Mouse (Mus musculus) stomach, embryonic 14.5 days (tissue): ENCODE measurements around the gene Pon3. TPM values are rescaled to one million over a fixed set of nuclear protein-coding genes. Genes with fewer than 3 reads are reported as not detected.

Experiments used
- ATAC-seq: fragments of 200-750 bp; cut with Nextera tagmentation; 2 replicates; pipeline ENCODE4 v1.8.0; 2017; ENCODE audit warnings: low read depth, moderate TSS enrichment; ENCODE audit not compliant: insufficient number of reproducible peaks, insufficient read depth, low FRiP score
- H3K27ac ChIP-seq: fragments of 300-500 bp; sonication (generic); 2 replicates; pipeline ENCODE4 v1.5.1; 2014; ENCODE audit warnings: mild to moderate bottlenecking, low read length, moderate library complexity, mixed read lengths
- H3K27me3 ChIP-seq: fragments of 300-500 bp; sonication (generic); 2 replicates; pipeline ENCODE4 v1.6.1; 2014; ENCODE audit warnings: low read length, control low read depth, mixed read lengths; ENCODE audit not compliant: control insufficient read depth, insufficient read depth
- H3K36me3 ChIP-seq: fragments of 300-500 bp; sonication (generic); 2 replicates; pipeline ENCODE4 v1.6.1; 2014; ENCODE audit warnings: mild to moderate bottlenecking, control low read depth, low read length, moderate library complexity, mixed read lengths; ENCODE audit not compliant: control insufficient read depth, insufficient read depth
- H3K4me1 ChIP-seq: fragments of 300-500 bp; sonication (generic); 2 replicates; pipeline ENCODE4 v1.6.1; 2014; ENCODE audit warnings: low read length, control low read depth, mixed read lengths; ENCODE audit not compliant: control insufficient read depth, insufficient read depth
- H3K4me2 ChIP-seq: fragments of 300-500 bp; sonication (generic); replicated peaks from 2 replicates; pipeline ENCODE4 v1.6.1; 2014; ENCODE audit warnings: low read depth, low read length, control low read depth
- H3K4me3 ChIP-seq: fragments of 300-500 bp; sonication (generic); 2 replicates; pipeline ENCODE4 v1.5.1; 2014; ENCODE audit warnings: low read depth, low read length, control low read depth
- H3K9ac ChIP-seq: fragments of 300-500 bp; sonication (generic); replicated peaks from 2 replicates; pipeline ENCODE4 v1.6.1; 2014; ENCODE audit warnings: low read depth, mild to moderate bottlenecking, control low read depth, low read length, moderate library complexity, mixed read lengths
- H3K9me3 ChIP-seq: fragments of 300-500 bp; sonication (generic); 2 replicates; pipeline ENCODE4 v1.6.1; 2016; ENCODE audit warnings: low read depth, low read length, control low read depth; ENCODE audit not compliant: control insufficient read depth
- WGBS: fragments of 180-500 bp; shearing (Covaris S2); extraction: QIAGEN DNeasy Blood & Tissue Kit; methylation state at CpG from one replicate; pipeline ENCODE4 v1.1.7; 2014; 5-methylcytosine and 5-hydroxymethylcytosine counted together
- polyA plus RNA-seq: library from polyadenylated mRNA; unstranded; fragments of >200 nt; fragmentation: Nextera tagmentation; extraction: Ambion mirVana; gene quantifications from 2 replicates; pipeline ENCODE4 v1.2.1, GENCODE M21; 2014

Pon3 gene
- polyA plus RNA-seq, 1 experiment from 2014 or later, result 20.1 TPM

DNA sequence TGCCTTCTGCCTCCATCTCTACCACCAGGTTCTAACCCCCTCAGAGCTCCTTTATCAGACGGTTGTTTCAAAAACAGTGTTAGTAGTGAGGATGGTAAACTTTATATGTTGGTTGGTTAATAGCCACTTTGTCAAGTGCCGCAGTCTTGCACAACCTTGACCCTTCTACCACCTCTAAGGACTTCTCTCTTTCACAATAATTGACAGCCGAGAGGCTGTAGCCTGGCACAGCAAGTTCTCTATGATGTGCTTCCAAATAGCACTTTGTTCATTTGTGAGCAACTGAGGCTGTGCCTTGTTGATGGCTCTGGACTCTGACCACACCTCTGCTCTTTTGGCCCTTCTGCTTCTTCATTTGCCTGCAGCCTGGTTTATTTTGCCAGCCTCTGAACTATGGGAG lies 56.2 kb downstream of the Pon3 start:
- no peak overlapping the region for H3K27ac ChIP-seq
- H3K9ac ChIP-seq, result no peak overlapping the region
- WGBS, result 77% methylated on average over 3 of the region's 3 CpGs
- no peaks in the 10 kb centered on the region for H3K9me3 ChIP-seq
- no peaks in the 10 kb centered on the region for H3K27me3 ChIP-seq
- H3K4me3 ChIP-seq, result no peak overlapping the region
- H3K4me1 ChIP-seq, result no peaks in the 10 kb centered on the region
- H3K4me2 ChIP-seq, result no peak overlapping the region
- ATAC-seq, result no peak
- no peaks in the 10 kb centered on the region for H3K36me3 ChIP-seq

DNA sequence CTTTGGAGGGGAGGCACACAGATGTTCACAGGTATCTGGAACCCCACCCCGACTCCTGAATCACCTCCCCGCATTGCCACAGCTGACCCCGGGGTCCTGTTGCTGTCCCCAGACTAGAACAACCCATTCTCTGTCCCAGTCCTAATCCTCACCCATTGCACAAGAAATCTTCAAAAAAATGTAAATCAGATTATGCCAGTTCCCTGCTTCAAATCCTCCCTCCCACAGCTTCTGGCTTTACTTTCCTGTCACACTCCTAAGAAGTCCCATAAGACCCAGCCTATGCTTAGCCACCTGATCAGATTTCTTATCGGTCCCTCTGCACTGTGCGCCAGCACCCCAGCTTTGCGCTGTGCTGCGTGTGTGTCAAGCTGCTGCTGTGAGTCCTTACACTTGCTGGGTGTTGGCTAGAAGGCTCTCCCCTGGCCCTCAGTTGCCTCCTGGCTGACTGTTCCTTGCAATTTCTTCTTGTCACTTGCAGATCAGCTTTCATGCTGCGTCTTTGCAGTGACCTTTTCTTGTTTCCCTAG lies 56.6 kb downstream of the Pon3 start:
- no peak for ATAC-seq
- Histone ChIP-seq H3K27ac (no peak overlapping the region), H3K27me3 (no peaks in the 10 kb centered on the region), H3K4me2 (no peak overlapping the region), H3K4me3 (no peak overlapping the region), H3K4me1 (no peaks in the 10 kb centered on the region), H3K9me3 (no peaks in the 10 kb centered on the region), H3K36me3 (no peaks in the 10 kb centered on the region), H3K9ac (no peak overlapping the region)
- 83% methylated on average over 8 of the region's 8 CpGs for WGBS

DNA sequence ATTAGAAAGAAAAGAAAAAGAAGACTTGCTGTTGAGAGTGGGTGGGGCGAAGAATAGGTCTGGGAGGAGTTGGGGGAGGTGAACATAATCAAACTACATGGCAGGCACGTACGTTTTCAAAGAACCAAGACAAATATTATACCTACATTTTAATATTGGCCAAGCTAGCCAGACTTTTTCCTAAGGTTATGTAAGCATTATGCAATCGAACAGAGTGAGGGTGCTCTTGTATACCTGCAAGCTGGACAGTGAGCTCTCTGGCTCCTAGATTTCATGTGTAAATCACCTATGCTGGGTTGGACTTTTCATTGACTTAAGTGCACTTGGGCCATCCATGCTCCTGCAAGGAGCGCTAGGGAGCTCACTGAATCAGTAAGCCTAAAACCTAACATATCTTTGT lies 57.5 kb downstream of the Pon3 start:
- Histone ChIP-seq H3K4me2 (no peak overlapping the region), H3K27me3 (no peaks in the 10 kb centered on the region), H3K9me3 (no peaks in the 10 kb centered on the region), H3K9ac (no peak overlapping the region), H3K4me1 (no peaks in the 10 kb centered on the region), H3K27ac (no peak overlapping the region), H3K4me3 (no peak overlapping the region), H3K36me3 (no peaks in the 10 kb centered on the region)
- no peak for ATAC-seq
- 92% methylated on average over 5 of the region's 5 CpGs for WGBS

DNA sequence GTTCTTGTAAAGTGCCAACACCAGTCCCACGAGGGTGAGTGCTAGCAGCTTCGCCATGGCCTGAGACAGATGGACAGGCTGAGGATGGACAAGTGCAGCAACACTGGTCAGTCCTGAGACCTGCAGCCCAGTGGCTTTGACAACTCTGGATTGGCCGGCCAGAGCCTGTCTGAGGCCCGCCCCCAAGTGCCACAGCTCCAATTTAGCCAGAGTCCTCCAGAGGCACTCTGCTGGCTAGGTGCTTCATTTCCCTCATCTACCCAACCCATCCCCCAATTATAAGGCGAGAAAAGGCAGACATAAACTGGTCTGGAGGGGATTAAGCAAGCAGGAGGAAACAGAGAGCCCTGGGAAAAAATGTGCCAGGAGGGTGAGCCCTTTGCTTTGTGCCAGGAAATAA lies 62.4 kb downstream of the Pon3 start, which contains the start of gene Pon1:
Pon1 (minus strand) TSS at position 254 of the 400 bp plus-strand sequence.
- Histone ChIP-seq H3K4me1 (no peaks in the 10 kb centered on the region), H3K9ac (no peak within 1 kb of the TSS), H3K4me3 (no peak within 1 kb of the TSS), H3K36me3 (no peaks in the 10 kb centered on the region), H3K27ac (no peak within 1 kb of the TSS), H3K9me3 (no peaks in the 10 kb centered on the region), H3K27me3 (no peaks in the 10 kb centered on the region), H3K4me2 (no peak within 1 kb of the TSS)
- WGBS, result 47% methylated on average over 5 of the region's 5 CpGs
- no peak for ATAC-seq

DNA sequence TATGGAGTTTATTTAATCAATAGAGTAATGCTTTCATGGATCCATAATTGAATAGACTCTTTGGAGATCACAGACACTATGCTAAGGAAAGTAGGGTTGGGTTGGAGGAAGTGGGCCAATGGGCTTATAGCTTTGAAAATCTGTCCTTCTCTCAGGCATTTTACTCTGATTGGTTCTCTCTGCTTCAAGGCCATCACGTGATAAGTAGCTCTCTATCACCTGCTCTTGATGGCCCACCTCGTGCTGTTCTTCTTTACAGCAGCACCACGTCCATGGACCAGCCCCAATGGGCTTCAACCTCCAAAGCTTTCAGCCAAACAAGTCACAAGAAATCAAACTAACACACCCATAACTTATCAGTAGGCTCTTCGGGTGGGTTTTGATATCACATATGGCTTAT lies 65.3 kb downstream of the Pon3 start:
- Histone ChIP-seq H3K9me3 (no peaks in the 10 kb centered on the region), H3K9ac (no peak overlapping the region), H3K36me3 (no peaks in the 10 kb centered on the region), H3K27me3 (no peaks in the 10 kb centered on the region), H3K4me3 (no peak overlapping the region), H3K4me2 (no peak overlapping the region), H3K4me1 (no peaks in the 10 kb centered on the region), H3K27ac (no peak overlapping the region)
- ATAC-seq, result no peak
- WGBS, result 75% methylated on average over 4 of the region's 4 CpGs

DNA sequence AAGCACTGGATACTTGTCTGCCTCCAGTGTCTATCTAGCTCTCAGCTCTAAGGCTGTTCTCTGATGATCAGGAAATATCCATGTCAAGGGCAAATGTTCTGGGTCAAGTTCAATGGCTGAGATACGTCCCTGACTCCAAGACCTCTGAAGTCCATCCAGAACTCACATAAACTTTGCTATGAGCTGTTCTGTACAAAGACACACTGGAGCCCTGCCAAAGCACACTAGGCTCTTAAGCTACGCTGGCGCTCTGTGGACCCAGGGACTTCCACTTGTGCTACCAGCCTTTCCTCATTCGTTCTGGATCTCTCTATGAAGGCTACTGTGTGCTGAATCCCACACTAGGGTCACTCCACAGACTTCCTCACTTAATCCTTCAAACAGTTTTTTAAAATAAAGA lies 66.6 kb downstream of the Pon3 start:
- H3K27ac ChIP-seq, result no peak overlapping the region
- H3K9me3 ChIP-seq, result no peaks in the 10 kb centered on the region
- no peak overlapping the region for H3K9ac ChIP-seq
- no peaks in the 10 kb centered on the region for H3K36me3 ChIP-seq
- no peaks in the 10 kb centered on the region for H3K27me3 ChIP-seq
- no peak for ATAC-seq
- WGBS, result 57% methylated on average over 4 of the region's 4 CpGs
- H3K4me3 ChIP-seq, result no peak overlapping the region
- H3K4me1 ChIP-seq, result no peaks in the 10 kb centered on the region
- H3K4me2 ChIP-seq, result no peak overlapping the region

DNA sequence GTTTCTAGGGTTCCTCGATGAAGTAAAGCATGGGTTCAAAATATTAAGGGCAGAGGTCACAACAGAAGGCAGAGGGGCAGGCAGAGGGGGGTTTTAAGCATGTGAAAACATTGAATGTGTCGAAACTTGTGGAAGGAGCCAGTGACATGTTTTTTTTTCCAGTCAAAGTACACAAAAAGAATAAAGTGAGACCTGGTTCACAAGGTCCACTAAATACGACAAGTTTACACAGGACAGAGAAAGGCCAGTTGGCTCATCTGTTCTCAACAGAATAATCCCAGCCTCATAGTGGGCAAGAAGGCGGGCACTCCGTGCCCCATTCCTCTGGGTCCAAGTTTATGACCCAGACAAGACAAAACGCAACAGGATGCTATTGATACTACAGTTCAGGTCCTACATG lies 67.1 kb downstream of the Pon3 start:
- WGBS, result 58% methylated on average over 6 of the region's 6 CpGs
- Histone ChIP-seq H3K9me3 (no peaks in the 10 kb centered on the region), H3K4me2 (no peak overlapping the region), H3K36me3 (no peaks in the 10 kb centered on the region), H3K4me3 (no peak overlapping the region), H3K4me1 (no peaks in the 10 kb centered on the region), H3K9ac (no peak overlapping the region), H3K27me3 (no peaks in the 10 kb centered on the region), H3K27ac (no peak overlapping the region)
- no peak for ATAC-seq

DNA sequence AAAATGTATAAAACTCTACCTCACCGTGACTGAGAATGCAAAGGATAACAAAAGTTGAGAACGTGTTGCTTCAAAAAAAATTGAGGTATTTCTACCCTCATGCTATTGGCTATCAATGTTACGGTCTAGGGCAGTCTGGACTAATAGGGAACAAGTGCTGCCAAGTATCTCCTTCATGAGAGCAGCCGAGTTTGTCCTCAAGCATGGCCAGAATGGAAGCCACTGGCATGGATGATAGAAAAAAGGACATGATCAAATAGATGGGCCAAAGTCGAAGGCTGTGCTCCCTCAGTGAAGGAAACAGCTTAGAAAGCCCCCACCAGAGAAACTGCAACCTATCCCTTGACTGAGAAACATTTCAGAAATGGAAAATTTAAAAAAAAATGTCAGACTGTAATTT lies 68.0 kb downstream of the Pon3 start:
- H3K4me3 ChIP-seq, result no peak overlapping the region
- WGBS, result 81% methylated on average over 5 of the region's 5 CpGs
- H3K36me3 ChIP-seq, result no peaks in the 10 kb centered on the region
- H3K4me2 ChIP-seq, result no peak overlapping the region
- H3K9ac ChIP-seq, result no peak overlapping the region
- no peaks in the 10 kb centered on the region for H3K4me1 ChIP-seq
- no peaks in the 10 kb centered on the region for H3K9me3 ChIP-seq
- no peaks in the 10 kb centered on the region for H3K27me3 ChIP-seq
- ATAC-seq, result no peak
- H3K27ac ChIP-seq, result no peak overlapping the region

DNA sequence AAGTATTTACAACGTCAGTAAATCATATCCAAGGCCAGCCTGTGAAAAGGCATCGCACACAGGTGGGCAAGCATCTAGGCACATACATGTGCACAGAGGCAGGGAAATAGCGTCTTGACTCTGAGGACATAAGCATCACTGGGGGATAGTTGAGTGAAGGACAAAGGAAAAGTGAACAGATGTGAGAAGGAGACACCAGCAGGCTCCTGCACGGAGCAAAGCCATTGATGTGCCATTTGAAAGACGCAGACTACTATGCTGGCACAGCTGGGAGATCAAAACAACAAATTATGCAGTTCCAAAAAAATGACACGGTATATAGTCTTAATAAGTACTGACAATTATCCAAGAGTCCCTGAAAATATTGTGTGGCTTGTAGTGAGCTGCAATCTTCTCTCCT lies 68.5 kb downstream of the Pon3 start:
- 86% methylated on average over 6 of the region's 6 CpGs for whole genome bisulfite sequencing
- Histone ChIP-seq H3K27me3 (no peaks in the 10 kb centered on the region), H3K4me3 (no peak overlapping the region), H3K4me2 (no peak overlapping the region), H3K4me1 (no peaks in the 10 kb centered on the region), H3K9ac (no peak overlapping the region), H3K36me3 (no peaks in the 10 kb centered on the region), H3K9me3 (no peaks in the 10 kb centered on the region), H3K27ac (no peak overlapping the region)
- ATAC-seq, result no peak
